Mouse (Mus musculus) left cerebral cortex, postnatal 4 days (tissue): ENCODE measurements around the gene U2af1. TPM values are rescaled to one million over a fixed set of nuclear protein-coding genes. Genes with fewer than 3 reads are reported as not detected.
A peak's percentile ranks its signal among the peaks of the same experiment; 100 is the strongest.

Experiments
- DNase-seq: peaks from one replicate; pipeline ENCODE4 v3.0.0-alpha.2; 2022
- intact Hi-C: fragments of 180-260 bp; cut with DNase I; formaldehyde crosslinking; loops from one replicate; pipeline ENCODE4 v1.15.1; 2025
- total RNA-seq, 2 experiments: library from RNA; stranded (reverse); gene quantifications; 2 replicates each; pipeline ENCODE4 v1.2.3; 2021

U2af1 gene
- total RNA-seq, 2 experiments from 2014 or later = 183 to 186 TPM

- intact Hi-C loops = no loop called here
- peak; percentile 89 for DNase-seq
Measured at GRCm38 (mm10) chr17:31664760-31665159, 6.1 kb upstream of the U2af1 start.

- DNase-seq = no peak
- intact Hi-C loops = no loop called here
Measured at GRCm38 (mm10) chr17:31662855-31663254, 4.2 kb upstream of the U2af1 start.

- DNase-seq = peak; percentile 58
- intact Hi-C loops = no loop called here
Measured at GRCm38 (mm10) chr17:31660661-31661250, 2.1 kb upstream of the U2af1 start.

DNA sequence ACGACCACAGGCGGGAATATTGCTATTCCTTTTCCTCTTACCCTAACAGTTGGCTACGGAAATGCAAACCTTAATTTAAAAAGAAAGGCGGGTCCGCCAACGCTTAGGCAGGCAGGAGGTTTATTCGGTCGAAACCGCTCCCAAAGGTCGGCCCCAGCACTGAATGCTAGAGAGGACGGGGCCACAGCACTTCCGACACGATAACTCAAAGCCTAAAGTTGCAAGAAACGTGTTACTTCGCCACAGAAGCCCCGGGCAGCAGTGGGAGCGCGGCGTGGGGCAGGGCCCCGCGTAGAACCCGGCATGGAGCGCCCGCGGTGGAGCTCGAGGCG is 590 bp downstream of the U2af1 start:
- DNase-seq = no peak
- intact Hi-C loops = loop anchor here (10.0 kb wide), 1 partner anchor 133 kb away; the partner anchor contains the start of gene Ndufv3

- intact Hi-C loops = loop anchor here (10.0 kb wide), 1 partner anchor 133 kb away; the partner anchor contains the start of gene Ndufv3
Measured at GRCm38 (mm10) chr17:31657141-31657983, 1.3 kb downstream of the U2af1 start.

GRCm38 (mm10) chr17:31656682-31657081 is 2.0 kb downstream of the U2af1 start:
- intact Hi-C loops = loop anchor here (10.0 kb wide), 1 partner anchor 132 kb away; the partner anchor contains the start of gene Ndufv3
- DNase-seq = no peak

More at GRCm38 (mm10) chr17:31657141-31657983, 1.3 kb downstream of the U2af1 start:
- no peak for DNase-seq

- intact Hi-C loops = loop anchor here (10.0 kb wide), 1 partner anchor 131 kb away; the partner anchor contains the start of gene Ndufv3
Measured at GRCm38 (mm10) chr17:31655366-31655765, 3.3 kb downstream of the U2af1 start.

DNA sequence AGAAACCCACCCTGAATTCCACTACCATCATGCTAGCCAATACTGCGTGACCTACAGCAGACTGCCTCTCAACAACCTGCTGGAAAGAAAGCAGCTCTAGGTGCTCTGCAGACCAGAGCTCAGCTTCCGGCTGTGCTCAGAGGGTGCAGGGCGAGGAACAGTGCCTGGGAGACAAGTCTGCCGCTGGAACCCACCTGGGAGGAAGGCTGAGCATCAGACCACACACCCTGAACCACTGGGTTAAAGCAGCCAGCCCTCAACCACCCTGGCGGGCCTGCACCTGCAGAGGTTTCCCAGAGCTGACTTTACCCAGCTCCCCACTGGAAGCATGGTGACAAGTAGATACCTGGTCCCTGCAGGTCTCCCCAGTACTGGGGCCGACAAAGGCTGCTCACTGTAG is 5.4 kb downstream of the U2af1 start:
- DNase-seq = no peak
- intact Hi-C loops = loop anchor here (10.0 kb wide), 1 partner anchor 128 kb away; the partner anchor contains the start of gene Ndufv3

More at GRCm38 (mm10) chr17:31655366-31655765, 3.3 kb downstream of the U2af1 start:
- no peak for DNase-seq

DNA sequence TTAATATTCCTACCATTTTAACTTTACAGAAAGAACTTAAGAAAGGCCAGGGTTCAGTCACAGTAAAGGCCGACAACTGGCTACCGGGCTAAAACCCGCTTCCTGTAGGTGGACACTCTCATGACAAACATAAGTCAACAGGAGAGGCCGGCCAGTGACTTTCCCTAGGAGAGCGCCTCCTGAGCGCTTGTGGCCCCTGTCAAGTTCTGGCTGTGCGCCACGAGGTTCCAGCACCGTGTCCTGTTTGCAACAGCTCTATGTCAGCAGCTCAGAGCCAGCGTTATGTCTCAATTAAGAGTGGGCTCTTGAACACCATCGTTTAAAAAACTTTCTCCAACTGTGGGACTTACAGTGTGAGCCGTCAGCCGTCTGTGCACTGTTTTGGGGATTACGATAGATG is 6.5 kb downstream of the U2af1 start:
- intact Hi-C loops = loop anchor here (10.0 kb wide), 1 partner anchor 127 kb away; the partner anchor contains the start of gene Ndufv3
- no peak for DNase-seq

DNA sequence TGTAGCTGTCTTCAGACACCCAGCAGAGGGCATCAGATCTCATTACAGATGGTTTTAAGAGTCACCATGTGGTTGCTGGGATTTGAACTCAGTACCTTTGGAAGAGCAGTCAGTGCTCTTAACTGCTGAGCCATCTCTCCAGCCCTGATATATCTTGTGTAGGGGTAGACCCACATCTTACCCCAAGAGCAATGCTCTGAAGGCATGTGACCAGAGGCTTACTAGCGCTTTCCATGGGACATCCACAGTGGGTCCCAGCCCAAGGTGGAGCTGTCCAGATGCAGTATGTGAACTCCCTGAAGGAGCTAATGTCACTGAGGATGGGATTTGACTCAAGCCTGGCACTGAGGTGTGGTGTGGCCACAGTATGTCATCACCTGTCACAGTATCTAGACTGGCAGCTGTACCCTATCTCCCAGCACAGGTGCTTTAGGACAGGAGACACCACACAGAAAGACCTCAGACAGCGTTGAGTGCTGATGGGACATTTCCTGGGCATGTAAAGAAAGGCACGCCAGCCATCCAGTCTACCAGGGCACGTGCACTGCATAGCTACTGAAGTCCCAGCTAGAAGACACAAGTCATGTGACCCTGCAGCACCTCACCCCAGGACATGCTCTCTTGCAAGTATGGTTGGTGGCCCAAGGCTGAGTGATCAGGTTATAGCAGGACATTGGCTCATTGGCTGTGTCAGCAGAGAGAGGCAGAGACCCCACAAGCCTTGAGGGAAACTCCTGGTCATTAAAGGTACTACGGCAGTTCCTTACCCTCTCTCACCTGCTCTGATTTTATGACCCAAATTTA is 12.3 kb downstream of the U2af1 start:
- intact Hi-C loops = no loop called here
- no peak for DNase-seq

- intact Hi-C loops = no loop called here
- no peak for DNase-seq
Measured at GRCm38 (mm10) chr17:31642913-31643312, 15.8 kb downstream of the U2af1 start.

- DNase-seq = no peak
- intact Hi-C loops = no loop called here
Measured at GRCm38 (mm10) chr17:31642331-31642730, 16.4 kb downstream of the U2af1 start.

GRCm38 (mm10) chr17:31639651-31640050 is 19.0 kb downstream of the U2af1 start:
- intact Hi-C loops = no loop called here
- DNase-seq = peak; percentile 34

GRCm38 (mm10) chr17:31637866-31638570 is 20.7 kb downstream of the U2af1 start:
- intact Hi-C loops = no loop called here
- DNase-seq = peak; percentile 85

DNA sequence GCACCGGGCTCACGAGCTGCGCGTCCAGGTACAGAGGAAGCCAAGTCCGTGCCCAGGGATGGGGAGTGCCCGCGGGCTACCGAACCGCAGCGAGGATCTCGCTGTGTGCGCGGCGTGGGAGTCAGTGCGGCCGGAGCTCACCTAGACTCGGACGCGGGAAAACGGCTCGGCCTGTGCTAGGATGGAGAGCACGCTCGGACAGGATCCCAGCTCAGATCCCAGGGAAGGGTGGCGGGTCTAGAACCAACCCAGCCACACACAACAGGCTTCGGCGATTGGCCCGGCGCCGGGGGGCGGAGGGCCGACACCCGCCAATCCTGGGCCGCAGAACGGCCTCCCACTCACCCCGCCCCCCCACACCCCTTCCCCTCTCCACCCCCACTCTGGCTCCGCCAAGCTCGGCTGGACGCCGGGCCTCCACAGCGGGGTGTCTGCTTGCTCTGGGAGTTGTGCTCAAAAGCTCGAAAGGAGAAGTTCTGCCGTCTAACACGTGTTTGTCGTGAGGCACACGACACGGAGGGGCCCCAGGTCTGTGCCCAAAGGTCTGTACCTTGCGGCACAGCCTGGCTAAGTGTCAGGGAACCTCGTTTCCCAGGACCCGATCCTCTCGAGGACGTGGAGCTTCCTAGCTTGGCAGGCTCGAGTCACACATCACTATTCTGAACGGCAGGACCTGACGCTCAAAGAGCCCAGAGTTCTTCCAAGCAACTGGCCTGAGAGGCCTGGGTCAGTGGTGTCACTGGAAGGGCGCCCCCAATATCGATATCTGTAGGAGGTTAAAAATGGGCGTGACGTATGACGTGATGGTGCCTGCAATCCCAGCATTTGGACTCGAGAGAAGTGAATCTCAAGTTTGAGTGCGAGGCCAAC is 21.5 kb downstream of the U2af1 start, which contains the start of gene Cbs:
Gene Cbs, minus strand, starts transcription at position 297 of the 870 bp plus-strand sequence.
- peak; percentile 80 for DNase-seq
- intact Hi-C loops = no loop called here

GRCm38 (mm10) chr17:31636277-31636941 is 22.3 kb downstream of the U2af1 start:
- intact Hi-C loops = no loop called here
- DNase-seq = no peak

GRCm38 (mm10) chr17:31635781-31636180 is 22.9 kb downstream of the U2af1 start:
- intact Hi-C loops = no loop called here
- DNase-seq = no peak

DNA sequence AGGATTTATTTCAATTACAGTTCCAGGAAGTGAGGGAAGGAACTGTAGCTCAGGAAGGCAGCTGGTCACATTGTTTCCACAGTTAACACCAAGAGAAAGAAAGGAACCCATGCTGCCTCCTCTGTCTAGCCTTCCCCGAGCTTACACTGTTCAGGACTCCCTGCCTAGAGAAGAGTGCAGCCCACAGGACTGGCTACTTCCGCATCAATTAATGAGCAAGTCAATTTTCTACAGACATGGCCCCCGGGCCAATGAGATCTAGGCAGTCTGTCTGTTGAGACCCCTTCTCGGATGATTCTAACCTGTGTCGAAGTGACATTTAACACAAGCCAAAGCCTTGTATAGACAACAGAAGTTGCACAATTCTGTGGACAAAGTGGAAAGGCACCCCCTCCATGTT is 23.8 kb downstream of the U2af1 start:
- intact Hi-C loops = no loop called here
- no peak for DNase-seq

DNA sequence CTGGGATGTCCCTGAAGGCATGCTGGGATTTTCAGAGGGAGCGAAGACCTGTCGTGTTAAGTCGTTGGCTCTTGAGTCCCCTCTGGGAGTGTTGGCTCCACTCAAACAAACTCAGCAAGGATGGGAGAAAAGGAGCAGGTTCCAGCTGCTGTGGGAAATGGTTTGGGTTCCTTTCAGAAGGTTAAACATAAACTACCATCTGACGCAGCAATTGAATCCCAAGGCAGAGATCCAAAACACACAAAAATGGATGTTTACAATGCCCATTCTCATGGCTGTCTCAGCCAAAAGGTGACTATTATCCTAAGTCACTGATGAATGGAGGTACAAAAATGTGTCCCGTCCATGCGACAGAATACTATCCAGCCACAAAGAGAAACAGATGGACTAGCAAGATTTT is 25.7 kb downstream of the U2af1 start:
- DNase-seq = no peak
- intact Hi-C loops = no loop called here
